Mouse (Mus musculus) thymus, postnatal 36 days (tissue): ENCODE results near the gene Ank3.
A peak's percentile ranks its signal among the peaks of the same experiment; 100 is the strongest.

Experiments used
- DNase-seq, 2 experiments: peaks; one replicate each; pipeline ENCODE4 v3.0.0; 2022; ENCODE audit warnings: mixed read lengths in 2 of 2

Gene Ank3

DNA sequence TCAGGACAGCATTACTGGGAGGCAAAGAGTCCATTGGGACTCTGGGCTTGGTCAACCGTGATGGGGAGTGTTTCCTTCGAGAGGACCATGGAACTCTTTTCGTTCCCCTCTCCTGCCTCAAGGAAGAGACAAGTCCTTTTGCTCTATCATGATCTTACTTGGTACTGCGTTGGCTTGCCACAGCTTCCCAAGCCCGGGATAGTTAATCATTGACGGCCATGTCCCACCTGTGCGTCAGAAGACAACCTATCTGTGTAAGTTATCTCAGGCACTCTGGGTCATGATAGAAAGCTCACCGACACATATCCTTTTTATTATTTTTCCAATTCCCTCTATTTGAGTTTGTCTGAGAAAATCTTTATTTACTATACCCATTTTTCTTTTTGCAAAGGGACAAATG lies 20.1 kb downstream of the Ank3 start:
- no peak for DNase-seq

DNA sequence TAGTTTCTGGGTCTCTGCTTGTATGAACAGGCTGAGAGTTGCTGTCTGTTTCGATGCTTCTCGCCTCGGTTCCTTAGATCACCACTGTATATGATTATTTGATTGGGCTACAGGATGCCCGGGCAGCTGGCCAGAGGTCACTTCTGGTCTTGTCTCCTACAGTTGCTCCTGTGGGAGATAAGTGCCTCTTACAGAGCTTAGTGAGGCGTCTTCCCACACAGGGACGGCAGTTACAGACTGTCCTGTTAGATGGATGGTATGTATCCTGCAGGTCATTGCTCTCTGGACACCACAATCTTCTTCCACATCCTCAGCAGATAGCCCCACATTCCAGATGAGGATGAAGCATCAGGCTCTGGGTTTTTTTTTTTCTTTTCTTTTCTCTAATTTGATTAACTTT lies 21.7 kb downstream of the Ank3 start:
- DNase-seq = no peak

DNA sequence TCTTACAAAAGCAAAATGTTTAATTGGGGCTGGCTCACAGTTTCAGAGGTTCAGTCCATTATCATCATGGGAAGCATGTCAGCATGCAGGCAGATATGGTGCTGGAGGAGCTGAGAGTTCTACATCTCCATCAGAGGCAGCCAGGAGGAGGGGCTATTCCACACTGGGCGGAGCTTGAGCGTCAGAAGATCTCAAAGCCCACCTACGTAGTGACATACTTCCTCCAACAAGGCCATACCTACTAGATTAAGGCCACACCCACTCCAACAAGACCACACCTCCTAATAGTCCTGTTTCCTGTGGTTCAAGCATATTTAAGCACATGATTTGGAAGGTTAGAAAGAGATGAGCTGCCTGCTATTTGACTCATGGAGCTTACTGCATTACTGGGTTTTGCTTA lies 25.5 kb downstream of the Ank3 start:
- no peak for DNase-seq

DNA sequence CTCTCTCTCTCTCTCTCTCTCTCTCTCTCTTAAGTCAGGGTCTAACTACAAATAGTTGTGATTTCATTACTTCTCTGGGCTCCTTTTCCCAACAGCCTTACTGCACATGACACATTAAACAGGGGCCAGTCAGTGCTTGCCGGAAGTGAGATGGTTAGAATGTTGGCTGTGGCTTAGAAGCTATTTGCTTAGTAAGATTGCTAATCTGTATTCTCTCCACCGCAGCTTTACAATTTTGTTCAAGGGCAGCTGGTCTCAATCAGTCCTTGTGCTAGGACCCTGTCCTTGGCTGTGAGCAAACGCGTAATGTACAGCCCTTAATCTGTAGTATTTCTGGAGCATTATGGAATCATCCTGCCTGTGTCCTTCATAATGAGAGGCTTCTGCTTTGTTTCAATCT lies 31.6 kb downstream of the Ank3 start:
- no peak for DNase-seq

DNA sequence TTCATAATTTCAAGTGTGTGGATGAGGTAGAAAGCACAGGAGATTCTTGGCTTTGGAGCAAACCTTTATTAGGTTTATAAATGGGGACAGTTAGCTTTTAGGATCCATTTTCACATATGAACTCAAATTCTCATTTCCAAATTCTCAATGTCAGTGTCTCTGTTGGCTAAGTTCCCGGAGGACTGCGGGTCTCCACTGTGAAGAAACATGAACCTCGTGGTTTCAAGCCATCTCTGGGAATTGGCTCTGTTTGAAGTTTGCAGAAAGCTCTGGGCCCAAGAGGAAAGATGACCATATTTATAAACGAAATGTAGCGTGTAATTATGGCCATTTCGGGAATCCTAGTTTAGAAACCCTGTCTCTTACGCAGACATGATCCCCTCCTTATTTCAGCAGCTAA lies 32.5 kb downstream of the Ank3 start:
- DNase-seq = no peak

DNA sequence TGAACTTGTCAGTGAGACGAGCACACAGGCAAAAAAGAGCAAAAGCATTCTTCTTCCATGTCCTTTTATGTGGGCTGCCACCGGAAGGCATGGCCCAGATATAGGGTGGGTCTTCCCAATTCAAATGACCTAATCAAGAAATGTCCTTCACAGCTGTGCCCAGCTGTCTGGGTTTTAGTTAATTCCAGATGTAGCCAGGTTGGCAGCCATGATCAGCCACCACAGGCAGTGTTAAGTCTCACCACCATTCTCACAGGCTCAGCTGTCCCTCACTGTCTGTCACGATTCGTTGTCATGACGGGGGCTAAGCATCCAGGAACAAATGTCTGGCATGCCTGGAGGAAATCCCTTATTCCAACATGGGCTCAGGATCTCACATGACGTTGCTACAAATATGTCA lies 36.6 kb downstream of the Ank3 start:
- no peak for DNase-seq

DNA sequence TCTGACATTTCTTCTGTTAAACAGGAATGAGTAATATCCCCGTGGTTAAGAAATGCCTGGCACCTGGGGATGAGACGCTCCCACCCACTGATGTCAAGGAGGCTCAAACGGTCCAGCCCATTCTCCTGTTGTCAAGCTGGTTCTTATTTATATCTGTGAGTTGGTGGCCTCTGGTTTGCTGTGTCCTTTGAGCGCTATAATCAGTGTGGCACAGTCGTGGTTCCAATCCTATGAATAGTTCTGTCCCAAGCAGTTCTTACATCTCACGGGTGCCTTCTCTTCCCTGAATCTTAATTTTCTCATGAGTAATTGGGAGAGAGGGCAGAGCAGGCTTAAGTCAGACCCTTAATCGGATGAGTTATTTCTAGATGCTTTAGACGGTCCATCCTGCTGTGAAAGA lies 40.9 kb downstream of the Ank3 start:
- DNase-seq = no peak

DNA sequence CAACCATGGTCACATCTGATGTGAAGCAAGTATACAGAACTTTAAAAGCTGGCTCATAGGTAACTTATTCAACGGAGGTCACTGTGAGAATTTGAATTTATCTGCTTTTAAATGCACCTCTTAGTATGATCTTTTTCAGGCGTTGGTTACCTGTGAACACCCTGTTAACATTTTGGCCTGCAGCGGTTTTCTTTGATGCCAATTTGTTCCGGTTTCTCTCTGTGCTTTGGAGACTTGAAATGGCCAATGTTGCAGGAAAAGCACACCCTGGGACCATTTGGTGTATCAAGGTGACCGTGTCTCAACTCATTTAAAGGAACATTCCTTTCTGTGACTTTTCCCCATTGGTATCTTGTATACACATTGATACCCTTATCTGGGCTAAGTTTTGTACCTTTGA lies 46.0 kb downstream of the Ank3 start:
- no peak for DNase-seq

DNA sequence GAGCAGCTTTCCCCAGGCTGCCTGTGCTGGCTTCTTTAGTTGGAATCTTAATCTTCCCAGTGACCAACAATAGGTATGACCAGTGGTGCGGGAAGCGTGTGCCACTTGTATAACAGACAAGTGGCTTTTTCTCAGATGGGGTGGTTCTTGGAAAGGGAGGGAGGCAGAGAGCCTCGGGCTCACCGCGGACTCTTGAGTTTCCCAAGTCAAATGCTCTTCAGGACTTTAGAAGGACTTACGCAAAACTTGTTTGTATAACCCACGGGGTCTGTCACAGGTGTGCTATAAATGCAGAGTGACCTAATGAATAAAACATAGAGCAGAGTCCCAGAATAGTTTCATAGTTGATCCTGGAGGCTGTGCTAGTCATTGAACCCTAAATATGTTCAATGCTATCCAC lies 47.4 kb downstream of the Ank3 start:
- DNase-seq = no peak

DNA sequence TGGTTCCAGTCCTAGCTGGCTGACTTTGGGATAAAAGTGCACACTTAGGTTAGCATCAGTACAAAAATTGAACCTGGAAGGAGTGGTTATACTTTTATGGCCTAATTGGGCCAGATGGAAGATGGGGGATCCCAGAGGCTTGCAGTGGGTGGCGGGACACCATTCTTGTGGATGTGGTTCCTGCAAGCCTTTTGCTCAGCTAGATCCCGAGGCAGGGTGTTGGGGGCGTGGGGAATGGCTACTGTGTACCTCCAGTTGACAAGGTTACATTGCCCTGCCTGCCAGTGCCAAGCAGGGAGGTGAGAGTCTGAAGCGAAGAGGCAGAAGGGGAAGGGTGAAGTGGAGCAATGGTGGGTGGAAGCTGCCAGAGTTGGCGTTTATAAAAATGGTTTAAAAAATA lies 48.0 kb downstream of the Ank3 start:
- no peak for DNase-seq

DNA sequence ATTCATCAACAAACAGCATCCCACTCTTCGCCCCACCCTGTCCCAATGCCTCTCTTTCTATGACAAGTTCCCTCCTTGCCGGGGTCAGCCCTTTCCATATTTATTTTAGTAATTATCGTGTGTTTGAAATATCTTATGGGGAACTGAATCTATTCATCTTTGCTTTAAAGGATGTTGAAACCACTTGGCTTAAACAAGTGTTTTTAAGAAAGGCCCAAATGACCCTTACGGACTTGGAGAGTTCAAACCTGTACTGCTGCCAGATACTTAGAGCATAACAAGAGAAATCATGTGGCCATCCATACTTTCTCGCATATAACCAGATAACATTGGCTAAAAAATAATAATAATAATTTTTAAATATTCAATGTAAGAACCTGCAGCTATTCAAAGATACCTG lies 48.7 kb downstream of the Ank3 start:
- DNase-seq = no peak

DNA sequence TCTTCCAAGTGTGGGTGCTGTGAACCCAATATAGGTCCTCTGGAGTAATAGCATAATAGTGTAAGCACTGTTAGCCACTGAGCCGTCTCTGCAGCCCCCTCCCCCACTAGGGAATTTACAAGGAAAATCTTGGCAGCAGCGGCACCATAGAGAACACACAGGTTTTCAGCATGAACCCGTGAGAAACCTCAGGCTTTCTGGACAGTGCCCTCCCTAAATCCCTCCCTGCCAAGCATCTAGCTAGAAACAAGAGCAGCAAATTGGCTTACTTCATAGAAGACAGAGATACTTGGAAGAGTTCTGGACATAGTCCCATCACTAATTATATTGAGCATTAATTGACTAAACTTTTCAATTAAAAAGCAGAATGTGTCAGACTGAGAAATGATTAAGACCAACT lies 49.6 kb downstream of the Ank3 start:
- DNase-seq = no peak

DNA sequence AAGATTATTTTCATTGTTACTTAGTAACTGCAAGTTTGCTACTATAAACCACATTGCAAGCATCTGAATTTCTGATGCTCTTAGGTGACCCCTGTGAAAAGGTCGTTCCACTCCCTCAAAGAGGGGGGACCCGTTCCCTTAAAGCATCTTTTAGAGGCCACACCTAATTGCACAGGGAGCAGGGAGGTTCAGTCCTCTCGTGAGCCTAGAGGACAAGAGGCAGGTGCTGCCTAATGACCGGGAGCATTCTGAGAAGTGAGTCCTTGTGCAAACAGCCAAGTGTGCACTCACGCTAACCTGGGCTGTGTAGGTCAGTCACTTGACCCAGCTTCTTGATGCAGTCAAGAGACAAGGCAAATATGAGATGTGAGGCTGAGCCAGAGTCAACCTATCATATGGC lies 52.4 kb downstream of the Ank3 start:
- DNase-seq = no peak

DNA sequence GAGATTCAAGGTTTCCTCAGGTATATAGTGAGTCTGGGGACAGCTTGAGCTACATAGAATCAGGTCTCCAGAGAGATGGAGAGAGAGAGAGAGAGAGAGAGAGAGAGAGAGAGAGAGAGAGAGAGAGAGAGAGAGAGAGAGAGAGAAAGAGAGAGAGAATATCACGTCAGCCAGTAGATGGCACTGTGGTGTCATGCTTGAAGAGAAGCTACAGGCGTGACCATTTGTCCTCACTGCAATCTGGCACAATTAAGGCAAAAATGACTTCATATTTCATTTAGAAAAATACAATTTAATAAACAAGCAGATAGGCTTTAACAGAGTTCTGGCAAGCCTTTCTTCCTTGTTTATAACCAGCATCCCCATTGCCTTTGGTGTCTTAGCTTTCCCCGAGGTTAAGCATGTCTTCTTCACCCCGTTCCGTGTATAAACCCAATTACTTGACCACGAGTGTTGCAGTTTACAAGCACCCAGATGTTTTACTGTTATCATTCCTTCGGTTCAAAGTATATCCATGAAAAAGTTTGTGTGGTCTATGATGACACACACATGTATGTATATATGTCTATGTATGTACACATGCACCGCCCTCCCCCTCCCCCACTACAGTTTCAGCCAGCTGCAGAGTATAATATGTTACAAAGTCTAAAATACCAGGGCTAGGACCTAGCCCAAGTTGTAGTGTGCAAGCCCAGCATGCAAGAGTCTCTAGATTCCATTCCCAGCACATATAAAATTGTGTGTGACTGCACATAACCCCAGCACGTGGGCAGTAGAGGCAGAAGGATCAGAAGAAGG lies 53.8 kb downstream of the Ank3 start:
- peak in 1 of 2 experiments; percentile 5 for DNase-seq

DNA sequence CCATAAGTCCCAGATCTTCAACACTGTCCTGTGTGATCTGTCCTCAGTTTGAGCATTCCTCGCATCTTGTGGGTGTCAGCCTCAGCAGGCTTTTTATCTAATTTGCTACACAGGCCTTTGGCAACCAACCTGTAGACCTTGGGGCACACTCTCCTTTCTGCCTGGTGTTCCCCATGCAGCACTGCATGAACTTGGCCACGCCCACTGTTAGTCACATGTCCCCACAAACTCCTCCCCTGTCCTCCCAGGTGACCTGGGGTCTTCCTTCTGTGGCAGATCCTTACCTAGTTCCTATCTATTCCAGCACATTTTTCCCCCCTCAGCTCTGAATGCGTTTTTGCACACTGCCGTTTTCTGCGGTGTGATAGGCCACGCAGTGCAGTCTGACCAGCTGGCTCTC lies 55.0 kb downstream of the Ank3 start:
- no peak for DNase-seq

DNA sequence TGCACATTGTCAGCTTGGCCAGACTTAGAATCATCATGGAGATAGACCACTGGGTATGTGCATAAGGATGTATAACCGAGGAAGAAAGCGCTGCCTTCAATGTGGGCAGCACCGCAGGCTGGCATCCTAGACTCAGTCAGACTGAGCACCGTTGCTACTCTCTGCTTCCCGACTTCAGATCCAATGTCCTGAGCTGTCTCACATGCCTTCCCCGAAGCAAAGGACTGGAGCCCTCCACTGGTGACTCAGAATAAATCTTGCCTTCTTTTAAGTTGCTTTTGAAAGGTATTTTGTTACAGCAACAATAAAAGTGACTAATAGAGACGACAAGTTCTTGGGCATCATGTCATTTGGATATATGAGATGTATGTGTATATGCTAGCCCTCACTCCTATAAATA lies 55.9 kb downstream of the Ank3 start:
- no peak for DNase-seq

DNA sequence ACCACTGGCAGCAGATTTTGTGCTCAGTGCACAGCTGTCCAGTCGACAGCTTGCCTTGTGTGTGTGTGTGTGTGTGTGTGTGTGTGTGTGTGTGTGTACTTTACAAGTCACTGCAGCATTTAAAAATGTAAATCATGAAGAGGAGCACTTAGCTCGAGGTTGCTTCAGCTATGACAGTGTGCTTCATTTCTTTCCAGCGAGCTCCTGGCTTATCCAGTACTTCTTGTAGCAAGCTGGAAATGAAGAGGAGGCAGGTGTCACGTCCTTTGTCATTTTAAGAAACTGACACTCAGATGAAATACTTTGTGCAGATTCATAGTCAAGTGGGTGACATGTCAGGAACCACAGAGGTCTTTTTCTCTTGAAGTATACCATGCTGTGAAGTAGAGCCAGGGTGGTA lies 66.3 kb downstream of the Ank3 start:
- no peak for DNase-seq

DNA sequence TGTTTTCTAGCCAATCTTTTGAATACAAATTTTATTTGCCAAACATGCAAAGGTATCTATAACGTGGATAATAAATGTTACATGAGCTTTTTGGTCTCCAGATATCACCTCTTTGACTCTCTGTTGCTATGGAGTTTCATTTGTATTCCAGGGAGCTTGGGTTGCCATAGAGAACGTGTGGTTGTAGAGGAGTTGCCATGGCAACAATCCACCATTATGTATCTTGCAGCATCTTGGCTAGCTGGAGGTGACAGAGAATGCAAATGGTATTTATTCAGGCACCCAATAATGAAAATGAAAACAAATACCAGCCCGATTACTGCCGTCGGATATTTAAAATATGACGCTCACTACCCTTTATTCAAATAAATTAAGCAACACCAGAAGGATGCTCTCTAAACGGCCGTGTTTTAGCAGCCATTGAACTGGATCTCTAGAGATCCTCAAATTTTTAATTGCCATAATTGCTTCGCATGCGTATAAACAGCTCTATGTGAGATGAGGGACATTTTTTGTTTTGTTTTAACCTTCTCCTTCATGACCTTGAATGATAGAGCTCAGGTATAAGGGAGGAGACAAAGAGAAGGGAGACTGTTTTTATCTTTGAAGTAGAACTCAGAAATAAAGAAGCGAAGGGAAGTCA lies 67.1 kb downstream of the Ank3 start:
- DNase-seq = no peak

DNA sequence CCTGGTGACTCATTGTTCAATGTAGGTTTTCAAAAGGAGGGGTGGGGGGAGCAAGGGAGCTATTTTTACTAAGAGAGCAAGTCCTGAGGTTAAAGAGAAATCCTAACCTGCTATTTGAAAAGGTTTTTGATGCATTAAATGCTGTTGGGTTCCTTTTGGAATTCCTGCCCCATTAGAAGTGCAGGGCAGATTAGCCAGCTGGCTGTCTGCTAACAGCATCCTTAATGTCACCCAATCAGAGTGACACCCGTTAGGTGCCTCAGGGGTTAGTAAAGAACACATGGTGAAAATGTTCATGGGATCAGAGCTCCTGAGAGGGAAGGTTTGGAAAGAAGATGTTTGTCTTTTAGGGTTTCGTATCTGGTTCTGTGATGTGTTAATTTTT lies 67.6 kb downstream of the Ank3 start:
- no peak for DNase-seq

DNA sequence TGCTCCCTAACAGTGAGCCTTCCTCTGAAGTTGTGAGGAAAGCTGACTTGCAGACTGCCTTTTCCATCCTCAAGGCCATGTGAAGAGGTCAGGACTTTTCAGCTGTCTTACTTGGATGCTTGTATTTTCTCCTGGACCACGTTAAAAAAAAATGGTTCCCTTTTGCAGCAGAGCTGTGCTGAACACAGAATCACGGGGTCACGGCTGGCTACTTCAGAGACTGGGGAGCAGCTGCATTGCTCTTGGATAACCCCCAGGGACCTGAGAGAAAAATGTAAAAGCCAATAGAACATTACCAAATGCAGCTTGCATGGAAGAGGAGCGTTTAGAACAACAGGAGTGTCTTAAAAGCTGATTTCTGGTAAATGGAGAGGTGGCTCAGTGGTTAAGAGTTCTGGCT lies 68.0 kb downstream of the Ank3 start:
- no peak for DNase-seq

DNA sequence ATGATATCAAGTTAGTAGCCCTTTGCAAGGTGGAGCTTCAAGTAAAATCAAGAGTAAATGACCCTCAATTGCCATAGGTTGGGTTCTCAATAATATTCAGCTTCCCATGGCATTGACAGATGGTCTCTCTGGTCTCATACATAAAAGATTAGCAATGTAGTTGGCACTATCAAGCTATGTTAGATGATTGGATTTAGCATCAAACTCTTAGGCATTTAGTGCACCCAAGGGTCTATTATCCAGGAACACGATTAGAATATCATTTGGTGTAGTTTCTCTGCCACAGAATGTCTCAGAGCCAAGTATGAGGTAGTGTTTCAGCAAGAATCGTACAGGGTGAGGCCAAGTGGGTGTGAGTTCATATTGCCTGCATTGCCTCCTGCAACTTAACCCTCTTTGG lies 68.6 kb downstream of the Ank3 start:
- DNase-seq = no peak

DNA sequence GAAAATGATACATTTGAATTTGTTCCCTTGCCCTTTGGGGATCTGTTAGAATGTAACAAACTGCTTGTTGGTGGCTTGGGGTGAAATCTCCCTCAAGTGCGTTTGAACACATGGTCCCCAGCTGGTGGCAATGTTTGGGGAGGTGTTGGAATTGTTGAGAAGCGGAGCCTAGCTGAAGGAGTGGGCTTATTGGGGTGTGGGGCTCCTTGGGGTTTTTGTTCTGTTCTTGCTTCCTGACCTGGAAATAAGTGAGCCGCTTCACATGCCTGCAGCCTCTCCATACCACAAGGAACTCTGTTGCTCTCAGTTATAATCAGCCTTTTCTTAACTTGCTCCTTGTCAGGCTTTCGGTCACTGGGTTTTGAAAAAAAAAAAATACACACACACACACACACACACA lies 73.3 kb downstream of the Ank3 start:
- DNase-seq = no peak

DNA sequence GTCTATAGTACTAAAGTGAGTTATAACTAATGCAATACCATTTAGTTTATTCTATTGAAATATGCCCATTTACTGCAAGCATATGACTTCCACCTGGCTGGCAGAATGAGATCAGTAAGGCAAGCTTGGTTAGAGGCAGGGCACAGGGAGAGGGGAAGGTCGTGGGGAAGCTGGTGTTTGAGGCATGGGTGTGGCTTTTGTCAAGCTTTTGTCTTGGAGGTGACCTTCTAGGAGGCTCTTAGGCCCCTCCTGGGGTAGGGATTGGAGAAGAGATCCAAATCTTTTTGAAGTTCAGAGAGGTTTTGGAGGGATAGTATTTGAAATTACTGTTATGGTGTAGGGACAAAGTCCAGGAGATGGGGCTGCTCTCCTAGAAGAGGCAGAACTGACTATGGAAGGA lies 78.3 kb downstream of the Ank3 start:
- DNase-seq = no peak

DNA sequence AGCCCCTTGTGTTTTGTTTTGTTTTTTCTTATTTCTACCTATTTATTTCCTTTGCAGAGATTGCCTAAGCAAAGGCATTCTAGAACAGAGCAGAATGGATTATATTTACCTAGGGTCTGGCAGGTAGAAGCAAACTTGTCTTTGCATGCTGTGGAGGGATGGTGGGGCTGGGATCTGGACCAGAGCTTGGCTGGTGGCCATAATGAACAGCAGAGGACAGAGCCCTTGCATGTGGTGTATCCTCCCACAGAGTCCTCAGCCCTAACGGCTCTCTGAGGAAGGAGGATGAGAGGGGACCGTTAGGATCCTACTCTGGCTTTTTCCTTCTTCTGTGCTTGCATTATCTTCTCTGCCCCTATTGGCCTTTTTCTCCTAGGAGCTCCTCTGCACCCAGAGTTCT lies 79.1 kb downstream of the Ank3 start:
- no peak for DNase-seq

DNA sequence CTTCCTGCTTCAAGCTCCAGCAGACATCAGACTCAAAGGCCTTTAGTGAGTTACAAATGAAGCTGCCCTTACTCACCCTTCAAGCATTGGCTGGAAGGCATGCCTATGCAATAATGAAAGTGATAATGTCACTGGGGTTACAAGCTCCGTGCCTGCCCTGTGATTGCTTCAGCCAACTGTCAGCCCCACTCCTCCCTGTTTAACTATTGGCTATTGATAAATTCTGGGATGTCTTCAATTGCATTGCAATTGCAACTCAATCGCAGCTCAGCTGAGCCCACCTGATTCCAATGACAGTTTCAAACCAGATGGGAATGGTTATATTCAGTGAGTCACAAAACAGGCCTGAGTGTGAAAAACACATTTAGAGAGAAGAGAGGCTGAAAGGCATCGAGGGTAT lies 80.3 kb downstream of the Ank3 start:
- no peak for DNase-seq
